In the genomic region with DNA sequence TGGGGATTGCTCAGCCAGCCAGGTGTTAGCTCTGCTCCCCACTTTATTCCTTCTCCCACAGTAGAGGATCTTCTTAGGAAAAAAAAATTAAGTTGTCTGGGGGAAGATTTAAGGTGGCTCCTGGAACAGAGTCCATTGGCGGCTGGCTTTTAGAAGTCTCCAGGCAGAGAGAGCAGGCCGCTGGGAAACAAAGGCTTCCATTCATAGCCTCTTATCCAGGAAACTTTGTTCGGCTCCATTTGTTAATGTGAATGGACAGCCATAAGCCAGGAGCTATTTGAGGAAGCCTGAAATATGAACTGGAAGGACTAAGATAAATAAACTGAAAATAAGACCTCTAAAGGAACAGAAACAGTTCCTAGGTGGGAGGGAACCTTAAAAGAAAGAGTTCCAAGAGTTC, we compare ENCODE assay signal across 10 mouse cellular contexts. TPM values are rescaled to one million over a fixed set of nuclear protein-coding genes. Genes with fewer than 3 reads are reported as not detected.
DNase-seq lines count a peak whose midpoint lies in the region; ATAC-seq lines count a peak whose summit lies in the region.
"Had no signal": no experiment of that assay in that cellular context is flagged by ENCODE, and none has a peak within 500 bp of the region (broad histone marks: within the 10 kb centered on the region; RNA-seq: fewer than 3 reads in every experiment).

No protein-coding gene starts in this region.

- no peak for DNase-seq in heart, postnatal 25 days (ENCODE audit: low spot score)
- DNase-seq in NIH3T3 (ENCODE audit: low read depth): peak; percentile 76
- DNase-seq in fibroblast of lung, adult 2 months (ENCODE audit: low read depth): peak; percentile 74
- DNase-seq in frontal cortex, postnatal 25 days (ENCODE audit: low spot score in 2 of 2): no peak
- DNase-seq in urinary bladder, postnatal 4 days (ENCODE audit: low spot score in 2 of 2): no peak
- DNase-seq in urinary bladder, postnatal 10 days (ENCODE audit: low spot score): no peak
- DNase-seq: cerebellum, postnatal 25 days had no signal

- no peak for ATAC-seq in heart, embryonic 16.5 days (replicated peaks; ENCODE audit: extremely low read depth, insufficient read depth, low FRiP score)
- no peak for ATAC-seq in midbrain, embryonic 13.5 days

- WGBS in heart, embryonic 16.5 days: 17% methylated on average over 3 of the region's 3 CpGs
- WGBS in midbrain, embryonic 13.5 days: 1% methylated on average over 3 of the region's 3 CpGs

- intact Hi-C loops in heart, postnatal 25 days (cut with DNase I): no loop called here

- 0 out of 2 replicates have a peak, but pooled peaks cover 2% of the 10 kb centered on the region for H3K9me3 ChIP-seq in heart, embryonic 16.5 days (replicated peaks; ENCODE audit: control insufficient read depth, low read length)
- no peaks in the 10 kb centered on the region for H3K9me3 ChIP-seq in midbrain, embryonic 13.5 days

- no peak overlapping the region for H3K4me2 ChIP-seq in heart, embryonic 16.5 days (ENCODE audit: low read depth, low read length)
- H3K4me2 ChIP-seq in midbrain, embryonic 13.5 days (replicated peaks): 0 out of 2 replicates have a peak overlapping the region, but pooled peaks have one; percentile 6

- H3K36me3 ChIP-seq in heart, embryonic 16.5 days (ENCODE audit: control insufficient read depth, insufficient read depth): no peaks in the 10 kb centered on the region
- no peaks in the 10 kb centered on the region for H3K36me3 ChIP-seq in midbrain, embryonic 13.5 days

- H3K4me3 ChIP-seq in heart, embryonic 16.5 days (ENCODE audit: low read length): no peak overlapping the region
- no peak overlapping the region for H3K4me3 ChIP-seq in midbrain, embryonic 13.5 days (replicated peaks)
- H3K4me3 ChIP-seq: megakaryocyte, embryonic 14.5 days had no signal

- H3K4me1 ChIP-seq in heart, embryonic 16.5 days (ENCODE audit: control insufficient read depth, insufficient read depth, low read length): 0 out of 2 replicates have a peak, but pooled peaks cover 6% of the 10 kb centered on the region
- peaks cover 8% of the 10 kb centered on the region for H3K4me1 ChIP-seq in midbrain, embryonic 13.5 days (replicated peaks)
- H3K4me1 ChIP-seq: megakaryocyte, embryonic 14.5 days had no signal

- 0 out of 2 replicates have a peak overlapping the region, but pooled peaks have one; percentile 3 for H3K27ac ChIP-seq in heart, embryonic 16.5 days (ENCODE audit: low read length)
- no peak overlapping the region; the same call in 1 of the 2 replicates for H3K27ac ChIP-seq in midbrain, embryonic 13.5 days

- H3K27me3 ChIP-seq in heart, embryonic 16.5 days (ENCODE audit: control insufficient read depth, insufficient read depth, low read length): no peaks in the 10 kb centered on the region
- no peaks in the 10 kb centered on the region for H3K27me3 ChIP-seq in midbrain, embryonic 13.5 days

- H3K9ac ChIP-seq in heart, embryonic 16.5 days (ENCODE audit: low read length): no peak overlapping the region
- H3K9ac ChIP-seq in midbrain, embryonic 13.5 days (replicated peaks): no peak overlapping the region

RNA-seq across cellular contexts. Expression of gene Tns4, which starts 24.0 kb away (rescaled TPM):
- 0.06 and 0.71 TPM in 2 replicates for polyA plus RNA-seq in heart, embryonic 16.5 days (2015; fragmentation: Nextera tagmentation; extraction: Ambion mirVana)
- total RNA-seq in heart, postnatal 25 days (2021): under 1 TPM; 0.18 to 0.20 TPM
- 0.10 and 0.16 TPM in 2 replicates for polyA plus RNA-seq in midbrain, embryonic 13.5 days (2015; fragmentation: Nextera tagmentation; extraction: Ambion mirVana)

RNA-seq across cellular contexts. Expression of gene Ccr7, which starts 41.8 kb away (rescaled TPM):
- polyA plus RNA-seq in heart, embryonic 16.5 days (2015; fragmentation: Nextera tagmentation; extraction: Ambion mirVana): 0.69 and 1.5 TPM in 2 replicates
- total RNA-seq in heart, postnatal 25 days (2021): under 1 TPM; 0.29 to 0.64 TPM
- polyA plus RNA-seq in midbrain, embryonic 13.5 days (2015; fragmentation: Nextera tagmentation; extraction: Ambion mirVana): not detected in 2 replicates

Comparison
In these comparisons a context has a peak if more than half of its experiments do, and no peak if none do; other contexts are left out.
1. DNase-seq: peak in NIH3T3 (single experiment) and fibroblast of lung, adult 2 months (single experiment); none in heart, postnatal 25 days (single experiment), frontal cortex, postnatal 25 days (0 of 2), urinary bladder, postnatal 4 days (0 of 2) and urinary bladder, postnatal 10 days (single experiment).